Mouse (Mus musculus): ENCODE measurements around the gene Odf2. TPM values are rescaled to one million over a fixed set of nuclear protein-coding genes. Genes with fewer than 3 reads are reported as not detected.

Gene Odf2
- polyA plus RNA-seq, 1 experiment from 2014 or later = 79.8 TPM

- H3K4me3 ChIP-seq = no peak overlapping the region
- no peaks in the 10 kb centered on the region for H3K27me3 ChIP-seq
- no peak overlapping the region for H3K9ac ChIP-seq
- no peaks in the 10 kb centered on the region for H3K9me3 ChIP-seq
- H3K27ac ChIP-seq = no peak overlapping the region
- no peaks in the 10 kb centered on the region for H3K4me1 ChIP-seq
- no peak overlapping the region for H3K4me2 ChIP-seq
- peaks cover 77% of the 10 kb centered on the region for H3K36me3 ChIP-seq
- 100% methylated on average over 1 of the region's 1 CpGs for WGBS
- no peak for ATAC-seq (ENCODE audit: insufficient number of reproducible peaks, insufficient read depth, low FRiP score, low TSS enrichment, low read depth)
Observed at GRCm38 (mm10) chr2:29980661-29981060, 91.6 kb downstream of the Odf2 start.

Small RNA genes lying within 50 kb of the gene (microRNA-seq; reads per million reads assigned to microRNA genes)
- not detected for gene Mir219a-2
- not detected for gene Mir219b

Other genes with a start within 250 kb of the Odf2 start
- gene Gm13420, start 137.5 kb upstream of the Odf2 start, polyA plus RNA-seq (2015; fragmentation: Nextera tagmentation; extraction: Ambion mirVana) = not detected in 2 replicates
- gene Gm13547, start 129.9 kb upstream of the Odf2 start, polyA plus RNA-seq (2015; fragmentation: Nextera tagmentation; extraction: Ambion mirVana) = 0.81 TPM in 1 of 2 replicates, not detected in the other
- gene Coq4, start 101.7 kb upstream of the Odf2 start, polyA plus RNA-seq (2015; fragmentation: Nextera tagmentation; extraction: Ambion mirVana) = 31.1 and 31.7 TPM in 2 replicates
- gene Trub2, start 100.7 kb upstream of the Odf2 start, polyA plus RNA-seq (2015; fragmentation: Nextera tagmentation; extraction: Ambion mirVana) = 43.4 and 49.4 TPM in 2 replicates
- 16.7 and 17.0 TPM in 2 replicates for gene Slc27a4, start 86.6 kb upstream of the Odf2 start, polyA plus RNA-seq (2015; fragmentation: Nextera tagmentation; extraction: Ambion mirVana)
- gene Urm1, start 69.1 kb upstream of the Odf2 start, polyA plus RNA-seq (2015; fragmentation: Nextera tagmentation; extraction: Ambion mirVana) = 23.4 and 26.3 TPM in 2 replicates
- 29.6 and 29.7 TPM in 2 replicates for gene Cercam, start 20.1 kb upstream of the Odf2 start, polyA plus RNA-seq (2015; fragmentation: Nextera tagmentation; extraction: Ambion mirVana)
- 70.1 and 76.8 TPM in 2 replicates for gene Gle1, start 46.2 kb downstream of the Odf2 start, polyA plus RNA-seq (2015; fragmentation: Nextera tagmentation; extraction: Ambion mirVana)
- gene Sptan1, start 76.3 kb downstream of the Odf2 start, polyA plus RNA-seq (2015; fragmentation: Nextera tagmentation; extraction: Ambion mirVana) = 74.3 and 78.3 TPM in 2 replicates
- gene Wdr34, start 159.7 kb downstream of the Odf2 start, polyA plus RNA-seq (2015; fragmentation: Nextera tagmentation; extraction: Ambion mirVana) = 46.5 and 46.9 TPM in 2 replicates
- gene Set, start 168.2 kb downstream of the Odf2 start, polyA plus RNA-seq (2015; fragmentation: Nextera tagmentation; extraction: Ambion mirVana) = 538 and 545 TPM in 2 replicates
- 7.6 and 11.4 TPM in 2 replicates for gene Pkn3, start 188.5 kb downstream of the Odf2 start, polyA plus RNA-seq (2015; fragmentation: Nextera tagmentation; extraction: Ambion mirVana)
- 24.0 and 25.3 TPM in 2 replicates for gene Zdhhc12, start 204.4 kb downstream of the Odf2 start, polyA plus RNA-seq (2015; fragmentation: Nextera tagmentation; extraction: Ambion mirVana)
- 12.7 and 13.5 TPM in 2 replicates for gene Zer1, start 235.4 kb downstream of the Odf2 start, polyA plus RNA-seq (2015; fragmentation: Nextera tagmentation; extraction: Ambion mirVana)
- gene Tbc1d13, start 244.5 kb downstream of the Odf2 start, polyA plus RNA-seq (2015; fragmentation: Nextera tagmentation; extraction: Ambion mirVana) = 11.1 and 13.7 TPM in 2 replicates

All from embryonic facial prominence, embryonic 13.5 days (tissue).